Mouse (Mus musculus) mouse embryonic stem cell (cell line): Measurements from ENCODE around the gene Hist3h2a.

Source experiments
- in situ Hi-C, 2 experiments: fragments of 300-500 bp; cut with MboI; formaldehyde crosslinking; loops; 1 replicate in 1 of 2; 3 replicates in 1 of 2; pipeline ENCODE4 v1.14.3; 2019 to 2020; ENCODE audit warnings: low sequenced_read_pairs in 2 of 2, low pct_unique_long_range_greater_than_20kb in 1 of 2, mixed read lengths in 1 of 2; ENCODE audit not compliant: unreplicated experiment in 1 of 2

Hist3h2a gene

DNA sequence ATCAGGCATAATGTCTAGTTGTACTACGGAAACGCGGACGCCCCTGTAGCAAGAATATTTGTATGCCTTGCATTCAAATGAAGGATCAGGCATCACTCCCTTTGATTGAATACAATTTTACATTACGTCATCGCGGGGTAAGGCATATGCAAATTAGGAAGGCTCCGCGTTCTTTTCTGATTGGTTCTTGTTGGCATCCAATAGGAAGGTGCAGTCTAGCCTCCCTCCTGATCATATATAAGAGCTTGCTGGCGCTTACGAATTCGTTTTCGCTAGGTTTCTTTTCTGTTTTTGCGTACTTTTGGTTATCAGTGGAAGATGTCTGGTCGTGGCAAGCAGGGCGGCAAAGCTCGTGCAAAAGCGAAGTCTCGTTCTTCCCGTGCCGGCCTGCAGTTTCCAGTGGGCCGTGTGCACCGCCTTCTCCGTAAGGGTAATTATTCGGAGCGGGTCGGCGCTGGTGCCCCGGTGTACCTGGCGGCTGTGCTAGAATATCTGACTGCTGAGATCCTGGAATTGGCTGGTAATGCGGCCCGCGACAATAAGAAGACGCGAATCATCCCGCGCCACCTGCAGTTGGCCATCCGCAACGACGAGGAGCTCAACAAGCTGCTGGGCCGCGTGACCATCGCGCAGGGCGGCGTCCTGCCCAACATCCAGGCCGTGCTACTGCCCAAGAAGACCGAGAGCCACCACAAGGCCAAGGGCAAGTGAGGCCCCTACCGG, at the start of gene Hist3h2a, which contains the start of gene Trim17:
TSS of gene Hist3h2a (plus strand) at position 266 of the 723 bp plus-strand sequence.
TSS of gene Trim17 (plus strand) at position 266 of the 723 bp plus-strand sequence.
- in situ Hi-C loops: no loop called here

DNA sequence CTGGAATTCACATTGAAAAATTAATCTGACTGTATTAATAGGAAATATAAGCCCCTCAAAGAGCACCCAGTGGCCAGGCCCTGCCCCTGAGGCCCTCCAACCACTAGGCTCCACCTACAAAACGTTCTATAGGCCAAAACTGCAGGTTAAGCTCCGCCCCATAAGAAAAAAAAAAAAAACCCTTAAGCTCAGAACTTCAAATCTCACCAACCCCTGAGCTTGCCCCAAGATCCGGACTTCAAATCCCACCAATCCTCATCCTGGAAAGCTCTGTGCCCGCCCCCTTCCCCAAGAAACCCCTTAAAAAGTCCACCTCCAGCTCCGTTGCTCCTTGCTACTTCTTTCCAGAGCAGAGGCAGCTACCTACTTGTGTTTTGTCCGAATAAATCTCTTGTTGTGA, 49.6 kb upstream of the Hist3h2a start:
- in situ Hi-C loops: no loop called here

DNA sequence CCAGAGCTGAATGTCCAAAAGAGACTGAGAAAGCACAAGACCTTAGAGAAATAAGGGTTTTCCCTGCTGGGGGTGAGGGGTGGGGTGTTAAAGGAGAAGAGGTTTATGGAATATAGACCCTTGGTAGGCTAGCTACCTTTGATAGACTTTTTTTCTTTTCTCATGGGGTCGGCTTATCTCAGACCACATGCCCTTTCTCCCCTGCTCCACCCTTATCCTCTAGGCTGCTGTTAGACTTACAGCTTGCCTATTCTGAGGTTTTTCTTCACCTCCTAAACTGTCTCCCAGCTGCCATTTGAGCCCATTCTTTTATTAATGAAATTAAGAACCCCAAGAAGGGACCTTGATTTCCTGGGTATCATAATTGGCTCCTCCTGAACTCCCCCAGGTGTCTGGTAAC, 40.7 kb upstream of the Hist3h2a start:
- in situ Hi-C loops: no loop called here

DNA sequence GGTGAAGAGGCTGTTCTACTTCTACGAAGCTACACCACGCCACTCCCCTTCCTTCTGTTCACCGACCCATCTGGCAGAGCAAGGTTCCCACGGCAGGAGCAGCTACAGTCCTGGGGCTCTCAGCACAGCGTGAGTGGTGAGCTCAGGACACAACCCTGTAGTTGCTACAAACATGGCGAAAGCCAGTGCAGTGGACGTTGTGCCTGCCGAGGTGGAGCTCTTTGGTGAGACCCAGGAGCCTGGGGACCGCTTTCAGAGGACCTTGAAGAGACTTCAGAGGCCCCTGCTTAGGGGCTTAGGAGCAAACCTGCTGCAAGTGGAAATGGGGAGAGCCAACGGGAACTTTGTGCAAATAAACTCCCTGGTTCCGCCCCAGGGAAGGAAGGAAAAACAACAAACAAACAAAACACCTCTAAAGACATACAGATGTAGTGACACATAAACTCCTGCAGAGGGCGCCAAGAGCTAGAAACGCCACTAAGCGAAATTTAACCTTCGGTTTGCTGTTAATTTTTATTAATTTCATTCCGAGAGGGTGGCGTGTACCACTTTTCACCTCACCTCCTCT, 39.9 kb upstream of the Hist3h2a start:
- in situ Hi-C loops: no loop called here

DNA sequence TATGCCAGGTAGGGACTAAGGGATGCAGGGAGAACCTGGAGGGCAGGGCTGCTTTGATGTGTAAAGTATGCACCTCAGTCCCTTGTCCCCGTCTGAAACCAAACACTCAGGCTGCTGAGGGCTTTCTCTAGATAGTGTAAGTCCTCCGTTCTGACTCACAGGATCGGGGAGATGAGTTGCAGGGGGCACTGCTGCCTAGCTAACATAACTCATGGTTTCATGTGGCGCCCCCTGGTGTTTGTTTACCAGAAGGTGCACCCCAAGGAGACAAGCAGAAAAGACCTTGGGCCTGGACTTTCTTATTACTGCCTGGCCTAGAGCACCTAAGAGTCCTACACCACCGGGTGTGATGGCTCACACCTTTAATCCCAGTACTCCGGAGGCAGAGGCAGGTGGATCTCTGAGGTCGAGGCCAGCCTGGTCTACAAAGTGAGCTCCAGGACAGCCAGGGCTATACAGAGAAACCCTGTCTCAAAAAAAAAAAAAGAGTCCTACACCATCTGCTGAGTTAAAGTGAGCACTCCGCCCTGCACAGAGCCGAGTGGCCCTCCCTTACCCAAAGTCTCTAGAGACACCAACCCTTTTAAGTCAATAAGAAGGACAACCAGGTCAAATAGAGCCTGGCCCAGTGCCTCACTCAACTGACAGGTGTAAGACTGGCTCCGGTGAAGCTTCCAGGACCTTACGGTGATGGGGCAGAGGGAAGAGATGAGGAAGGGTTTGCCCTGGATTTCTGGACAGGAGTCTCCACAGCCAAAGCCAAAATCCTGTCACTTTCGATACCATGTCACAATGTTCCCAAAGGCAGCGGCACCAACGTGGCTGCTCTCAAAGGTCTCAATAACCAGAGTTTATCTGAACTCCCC, 37.4 kb upstream of the Hist3h2a start:
- in situ Hi-C loops: no loop called here

DNA sequence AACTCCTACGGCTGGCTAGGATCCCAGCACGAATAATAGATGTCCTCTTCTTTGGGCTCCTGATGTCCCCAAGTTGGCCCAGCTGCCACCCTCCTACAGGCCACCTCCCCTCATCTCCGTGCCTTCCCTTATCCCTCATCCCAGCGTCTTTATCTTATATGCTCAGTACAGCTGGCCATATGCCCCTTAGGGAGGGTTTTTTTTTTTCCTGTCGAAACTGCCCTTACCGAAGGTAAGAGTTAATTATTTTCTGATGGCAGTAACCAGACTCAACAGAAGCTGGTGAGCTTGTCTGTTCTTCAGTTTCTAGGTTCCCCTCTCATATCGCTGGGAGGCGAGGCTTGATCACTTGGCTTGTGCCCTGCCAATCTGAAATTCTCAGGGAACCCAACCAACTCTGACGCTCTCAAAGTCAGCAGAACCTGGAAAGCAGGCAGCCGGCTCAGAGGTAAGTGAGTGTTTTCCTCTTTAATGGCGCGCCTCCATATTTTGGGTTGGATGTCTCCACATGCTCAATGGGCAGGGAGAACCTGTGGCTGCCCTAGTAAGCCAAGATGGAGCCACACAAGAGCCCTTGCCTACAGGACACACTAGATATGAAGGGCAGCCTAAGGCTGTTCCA, 36.6 kb upstream of the Hist3h2a start, which contains the start of gene Btnl10:
TSS of gene Btnl10 (plus strand) at position 164 of the 622 bp plus-strand sequence.
- in situ Hi-C loops: no loop called here

DNA sequence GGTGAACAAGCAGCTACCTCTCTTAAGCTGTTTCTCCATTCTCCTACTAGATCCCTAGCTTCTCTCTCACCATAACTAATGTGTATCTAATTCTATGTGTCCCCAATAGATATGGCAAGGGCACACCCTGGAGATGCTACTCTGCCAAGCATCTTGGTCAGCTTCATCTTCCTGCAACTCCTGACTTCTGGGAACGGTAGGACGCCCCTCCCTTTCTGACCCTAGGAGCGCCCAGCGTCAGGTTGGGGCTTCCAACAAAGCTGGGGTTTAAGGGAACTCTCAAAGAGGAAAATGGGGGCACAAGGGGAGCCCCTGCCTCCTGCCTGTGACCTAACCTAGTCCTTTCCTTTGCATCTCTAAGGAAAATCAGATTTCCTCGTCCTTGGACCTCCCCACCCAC, 35.7 kb upstream of the Hist3h2a start:
- in situ Hi-C loops: no loop called here

DNA sequence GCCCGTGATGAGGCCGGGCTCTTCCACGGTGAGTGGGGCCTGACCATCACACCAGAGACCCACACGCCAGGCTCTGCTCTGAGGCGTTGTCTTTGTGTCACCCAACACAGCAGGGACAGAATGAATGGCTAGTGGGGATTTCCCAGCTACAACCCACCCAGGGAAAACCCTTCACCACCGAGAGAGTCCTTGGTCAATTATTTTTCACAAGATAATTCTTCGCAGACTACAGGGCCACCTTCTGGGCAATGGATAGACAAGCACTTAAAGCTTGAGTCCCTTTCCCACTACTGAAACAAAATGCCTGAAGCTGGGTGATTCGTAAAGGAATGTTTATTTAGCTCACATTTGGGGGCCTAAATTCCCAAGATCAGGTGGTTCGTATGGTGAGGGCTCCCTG, 32.1 kb upstream of the Hist3h2a start:
- in situ Hi-C loops: no loop called here

DNA sequence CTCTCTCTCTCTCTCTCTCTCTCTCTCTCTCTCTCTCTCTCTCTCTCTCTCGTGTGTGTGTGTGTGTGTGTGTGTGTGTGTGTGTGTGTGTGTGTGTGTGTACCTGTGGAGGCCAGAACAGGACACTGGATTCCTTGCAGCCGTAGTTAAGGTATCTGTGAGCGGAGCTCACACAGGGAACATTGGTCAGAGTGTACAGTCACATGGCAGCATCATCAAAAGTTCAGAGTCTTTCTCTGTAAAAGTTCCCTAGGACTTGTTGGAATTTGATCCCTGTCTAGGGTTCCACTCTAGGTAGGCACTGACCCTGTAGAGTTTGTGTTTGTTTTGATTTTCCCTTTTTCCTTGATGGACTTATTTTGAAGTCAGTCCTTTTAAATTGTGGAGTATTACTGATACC, 27.8 kb upstream of the Hist3h2a start:
- in situ Hi-C loops: no loop called here

DNA sequence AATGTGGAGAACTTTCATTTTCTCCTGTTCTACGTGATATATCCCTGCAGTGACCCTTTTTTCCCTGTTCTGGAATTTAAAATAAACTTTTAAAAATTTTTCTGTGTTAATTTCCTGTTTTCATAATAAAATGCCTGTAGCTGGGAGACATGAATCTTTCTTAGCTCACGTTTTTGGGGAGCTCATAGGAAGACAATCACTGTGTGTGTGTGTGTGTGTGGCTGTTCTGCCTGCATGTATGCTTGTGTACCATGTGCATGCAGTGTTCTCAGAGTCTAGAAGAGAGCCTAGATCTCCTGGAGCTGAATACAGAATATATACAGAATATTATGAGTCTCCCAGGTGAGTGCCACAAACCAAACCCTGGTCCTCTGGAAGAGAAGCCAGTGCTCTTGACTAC, 27.4 kb upstream of the Hist3h2a start:
- in situ Hi-C loops: no loop called here

DNA sequence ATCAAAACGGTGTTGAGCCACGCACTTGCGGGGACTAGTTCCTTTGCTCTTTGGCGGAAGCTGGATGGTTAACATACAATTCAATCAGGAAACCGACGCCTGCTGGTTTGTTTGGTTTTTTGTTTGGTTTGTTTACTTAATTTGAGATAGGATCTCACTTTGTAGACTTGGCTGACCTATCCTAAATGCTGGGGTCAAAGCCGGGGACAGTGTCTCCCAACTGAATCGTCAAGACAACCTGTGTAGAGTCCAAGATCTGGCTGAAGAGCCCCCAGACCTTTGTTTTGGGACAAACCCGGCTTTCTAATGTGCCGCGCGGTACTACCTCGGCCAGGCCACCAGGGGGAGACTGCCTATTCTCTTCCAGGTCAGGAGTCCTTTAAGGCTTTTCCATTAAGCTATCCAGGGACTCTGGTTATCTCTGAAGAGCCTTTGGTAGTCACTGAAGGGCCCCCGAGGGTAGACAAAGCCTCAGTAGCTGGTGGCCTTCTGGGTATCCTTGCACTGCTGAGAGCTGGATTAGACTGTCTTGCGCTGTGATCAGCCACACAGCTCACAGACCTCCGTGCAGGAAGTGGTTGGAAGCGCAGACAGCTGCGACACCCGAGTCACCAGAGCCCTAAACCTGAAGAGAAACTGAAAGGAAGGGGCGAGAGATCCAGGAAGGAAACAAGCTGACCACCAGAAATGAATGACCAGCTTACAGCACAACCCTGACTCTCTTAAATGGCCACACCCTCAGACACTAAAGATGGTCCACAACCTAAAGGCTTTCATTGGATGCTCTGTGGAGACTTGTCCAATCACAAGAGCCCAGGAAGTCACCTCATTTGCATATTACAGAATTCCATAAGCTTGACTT, 26.5 kb upstream of the Hist3h2a start:
- in situ Hi-C loops: no loop called here

DNA sequence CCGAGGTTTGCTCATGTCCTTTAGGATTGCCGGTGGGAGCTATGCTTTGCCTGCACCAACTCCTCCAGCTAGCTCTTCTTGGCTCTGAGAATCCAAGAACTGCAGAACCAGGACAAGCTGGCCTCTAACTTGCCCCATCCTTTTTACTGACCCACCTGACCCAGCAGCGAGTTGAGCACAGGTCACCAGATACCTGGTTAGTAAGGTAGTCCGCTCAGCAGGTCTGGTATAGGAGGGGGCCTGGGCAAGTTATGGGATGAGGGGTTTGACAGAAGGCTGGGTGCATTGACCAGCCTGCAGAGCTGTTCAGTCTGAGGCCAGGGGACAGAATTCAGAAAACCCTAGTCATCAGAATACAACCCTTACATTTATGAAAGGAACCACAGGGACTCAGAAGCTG, 25.4 kb upstream of the Hist3h2a start:
- in situ Hi-C loops: no loop called here

DNA sequence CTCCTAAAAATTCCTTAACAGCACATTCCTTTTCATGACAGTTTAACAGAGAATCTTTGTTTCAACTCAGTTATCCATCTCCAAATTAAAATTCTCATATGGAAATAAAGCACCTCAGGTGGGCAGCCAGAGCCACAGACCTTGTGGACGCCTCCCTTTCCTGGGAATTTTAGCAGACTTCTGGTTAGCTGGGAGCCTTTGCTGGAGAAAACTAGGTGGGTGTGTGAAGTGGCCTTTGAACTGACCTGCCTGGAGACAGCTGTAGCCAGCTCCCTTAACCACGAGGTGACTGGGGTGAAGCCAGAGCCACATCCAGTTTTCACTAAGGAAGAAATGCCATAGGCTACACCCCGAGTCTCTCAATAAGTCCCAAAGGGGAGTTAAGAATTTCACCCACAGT, 24.8 kb upstream of the Hist3h2a start:
- in situ Hi-C loops: no loop called here

DNA sequence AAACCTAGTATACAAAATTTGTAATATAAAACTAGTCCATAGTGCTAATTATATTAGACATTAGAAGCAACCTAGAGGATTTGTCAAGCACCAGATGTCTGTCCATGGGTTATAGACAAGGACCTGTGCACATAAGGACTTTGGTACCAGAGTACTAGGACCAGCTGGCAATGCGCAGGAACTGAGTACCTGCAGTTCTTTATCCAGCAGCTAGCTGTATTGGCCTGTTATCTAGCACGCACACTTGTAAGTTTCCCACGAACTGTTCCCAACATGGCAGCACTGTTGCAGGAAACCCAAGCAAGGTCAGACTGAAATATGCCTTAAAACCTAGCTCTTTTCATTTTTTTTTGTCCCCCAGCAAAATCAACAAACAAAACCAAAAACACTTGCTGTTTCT, 24.2 kb upstream of the Hist3h2a start:
- in situ Hi-C loops: no loop called here

DNA sequence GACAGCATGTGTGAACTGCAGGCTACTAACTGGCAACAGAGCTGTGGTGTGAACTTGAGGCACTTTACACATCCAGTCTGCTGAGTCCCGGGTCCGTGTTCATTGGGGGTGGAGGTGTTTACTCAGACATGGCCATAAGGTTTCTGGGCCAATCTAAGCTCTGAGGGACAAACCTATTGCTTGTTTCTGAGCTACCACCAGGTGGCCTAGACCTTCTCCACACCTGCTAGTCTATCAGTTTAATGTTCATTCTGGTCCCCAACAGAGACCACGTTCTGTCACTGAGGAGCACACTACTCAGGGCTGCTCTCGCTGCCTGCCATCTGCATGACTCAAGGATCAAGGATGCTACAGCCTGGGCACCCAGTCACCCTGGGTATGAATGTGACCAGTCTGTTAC, 22.9 kb upstream of the Hist3h2a start:
- in situ Hi-C loops: no loop called here

DNA sequence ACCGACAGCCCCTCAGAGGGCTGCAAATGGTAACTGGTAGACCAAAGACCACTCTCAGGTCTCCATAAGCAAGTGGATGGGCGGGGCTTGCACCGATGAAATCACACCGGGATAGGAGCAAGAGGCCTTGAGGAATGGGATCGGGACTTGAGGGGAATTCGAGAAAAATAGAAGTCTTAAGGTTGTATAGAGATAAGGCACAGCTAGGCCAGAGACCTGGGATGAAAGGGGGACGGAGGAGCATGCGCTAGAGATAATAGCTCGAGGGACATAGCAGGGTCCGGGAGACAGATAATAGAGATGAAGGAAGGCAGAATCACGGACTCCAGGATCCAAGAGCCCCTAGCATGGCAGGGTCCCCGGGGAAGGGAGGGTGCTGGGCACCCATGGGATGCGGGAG, 16.6 kb upstream of the Hist3h2a start:
- in situ Hi-C loops: no loop called here

DNA sequence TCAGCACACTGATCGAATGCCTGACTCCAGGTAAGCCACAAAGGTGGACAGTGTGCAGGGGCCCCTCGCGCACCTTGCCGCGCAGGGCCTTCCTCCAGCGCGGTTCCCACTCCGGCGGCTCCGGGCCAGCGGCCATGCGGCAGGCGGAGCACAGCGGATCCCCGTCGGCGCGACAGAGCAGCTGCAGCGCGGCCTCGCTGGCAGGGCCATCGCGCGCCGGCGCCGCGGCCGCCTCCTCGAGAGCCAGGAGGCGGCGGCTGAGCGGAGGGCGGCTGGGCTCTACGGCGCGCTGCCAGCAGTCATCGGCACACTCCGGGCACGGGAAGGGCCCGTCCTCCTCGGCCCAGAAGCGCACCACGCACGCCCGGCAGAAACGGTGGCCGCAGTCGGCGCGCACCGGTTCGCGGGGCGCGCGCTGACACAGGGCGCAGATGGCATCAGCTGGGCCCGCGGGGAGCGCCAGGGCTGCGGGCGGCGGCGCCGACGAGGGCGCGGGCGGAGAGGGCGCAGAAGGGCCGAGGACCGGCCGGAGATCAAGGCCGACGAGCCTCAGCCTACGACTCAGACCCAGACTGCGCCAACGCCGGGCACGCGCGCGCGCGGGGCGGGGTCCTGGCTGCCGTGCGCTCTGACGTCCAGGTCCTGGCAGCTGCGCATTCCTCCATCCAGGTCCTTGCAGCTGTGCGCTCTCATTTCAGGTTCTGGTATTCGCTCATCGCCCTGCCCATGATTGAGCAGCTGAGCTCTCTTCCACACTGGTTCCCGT, 16.0 kb upstream of the Hist3h2a start, which contains the start of gene Rnf187:
TSS of gene Rnf187 (minus strand) at position 595 of the 766 bp plus-strand sequence.
- in situ Hi-C loops: no loop called here
